Mouse (Mus musculus) liver, embryonic 14.5 days (tissue): ENCODE measurements around the gene Top3a. TPM values are rescaled to one million over a fixed set of nuclear protein-coding genes. Genes with fewer than 3 reads are reported as not detected.

Experiments used
- ATAC-seq: fragments of 200-750 bp; cut with Nextera tagmentation; 2 replicates; pipeline ENCODE4 v1.8.0; 2017; ENCODE audit warnings: moderate number of reproducible peaks, mild to moderate bottlenecking, moderate library complexity; ENCODE audit not compliant: insufficient read depth
- DNase-seq, 3 experiments: peaks; one replicate each; pipeline ENCODE4 v3.0.0-alpha.2; 2012 to 2013; ENCODE audit warnings: low read depth in 3 of 3, low spot score in 3 of 3
- H3K27ac ChIP-seq: fragments of 300-500 bp; sonication (generic); 2 replicates; pipeline ENCODE4 v1.5.1; 2014; ENCODE audit warnings: moderate library complexity, mild to moderate bottlenecking, control low read depth, inconsistent platforms
- H3K27me3 ChIP-seq: fragments of 300-500 bp; sonication (generic); 2 replicates; pipeline ENCODE4 v1.6.1; 2014; ENCODE audit warnings: mild to moderate bottlenecking, low read length, moderate library complexity; ENCODE audit not compliant: control insufficient read depth, insufficient read depth
- H3K36me3 ChIP-seq: fragments of 300-500 bp; sonication (generic); replicated peaks from 2 replicates; pipeline ENCODE4 v1.6.1; 2014; ENCODE audit warnings: low read depth; ENCODE audit not compliant: control insufficient read depth, insufficient read depth
- H3K4me1 ChIP-seq, 2 experiments: fragments of 200-500 bp in 1 of 2; fragments of 300-500 bp in 1 of 2; sonication (generic) in 1 of 2; replicated peaks; 2 replicates each; pipeline ENCODE4 v1.6.1; 2012 to 2014; ENCODE audit warnings: antibody characterized with exemption in 1 of 2, inconsistent platforms in 1 of 2, low read length in 1 of 2; ENCODE audit not compliant: control insufficient read depth in 2 of 2, insufficient read depth in 2 of 2
- H3K4me2 ChIP-seq: fragments of 300-500 bp; sonication (generic); 2 replicates; pipeline ENCODE4 v1.6.1; 2014; ENCODE audit warnings: low read depth, mild to moderate bottlenecking, control low read depth, moderate library complexity
- H3K4me3 ChIP-seq, 2 experiments: fragments of 200-500 bp in 1 of 2; fragments of 300-500 bp in 1 of 2; sonication (generic) in 1 of 2; 2 replicates each; pipeline ENCODE4 v1.5.1; 2012 to 2014; ENCODE audit warnings: low read depth in 2 of 2, low read length in 2 of 2, mild to moderate bottlenecking in 2 of 2, control low read depth in 1 of 2, inconsistent platforms in 1 of 2, moderate library complexity in 1 of 2; ENCODE audit not compliant: insufficient read depth in 1 of 2
- H3K9ac ChIP-seq: fragments of 300-500 bp; sonication (generic); replicated peaks from 2 replicates; pipeline ENCODE4 v1.6.1; 2014; ENCODE audit warnings: mild to moderate bottlenecking, control low read depth, moderate library complexity
- H3K9me3 ChIP-seq: fragments of 300-500 bp; sonication (generic); 2 replicates; pipeline ENCODE4 v1.6.1; 2016; ENCODE audit warnings: low read length, mixed read lengths; ENCODE audit not compliant: control insufficient read depth
- CTCF ChIP-seq: IDR thresholded peaks from 2 replicates; pipeline ENCODE4 v1.5.1; 2016; ENCODE audit warnings: antibody characterized with exemption, low read depth, control low read depth
- EP300 ChIP-seq: IDR thresholded peaks from 2 replicates; pipeline ENCODE4 v1.6.1; 2016; ENCODE audit warnings: antibody characterized with exemption, low read depth
- WGBS: fragments of 180-500 bp; shearing (Covaris S2); extraction: QIAGEN DNeasy Blood & Tissue Kit; methylation state at CpG from one replicate; pipeline ENCODE4 v1.1.7; 2014; ENCODE audit not compliant: insufficient replicate concordance; 5-methylcytosine and 5-hydroxymethylcytosine counted together
- polyA plus RNA-seq, 2 experiments: library from polyadenylated mRNA; depleted of rRNA in 1 of 2; stranded (reverse) in 1 of 2; unstranded in 1 of 2; fragments of >200 nt; fragmentation: Nextera tagmentation in 1 of 2; extraction: Ambion mirVana in 1 of 2; gene quantifications; 2 replicates each; pipeline versions ENCODE4 v1.2.1 to v1.2.3; 2012 to 2014

Top3a gene
- polyA plus RNA-seq, 2 experiments, result 4.4 to 5.0 TPM

DNA sequence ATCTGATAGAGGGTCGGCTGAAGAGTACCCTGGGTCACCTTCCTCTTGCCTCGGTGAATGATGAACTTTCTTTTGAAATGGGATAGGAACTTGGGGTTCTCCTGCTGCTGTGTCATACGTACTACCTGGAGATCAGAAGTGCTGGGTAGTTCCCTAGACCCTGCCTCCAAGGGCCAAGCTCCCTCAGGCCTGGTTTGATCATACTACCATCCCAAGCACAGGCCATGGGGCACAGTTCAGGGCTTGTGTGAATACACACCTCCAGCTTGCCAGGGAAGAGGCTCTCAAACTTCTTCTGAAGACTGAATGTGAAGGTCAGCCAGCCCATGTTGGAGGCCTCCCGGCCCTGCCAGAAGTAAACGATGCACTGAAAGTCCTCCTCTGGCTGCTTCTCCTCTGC is 61.3 kb downstream of the Top3a start:
- TF ChIP-seq CTCF, result no peak
- no peak for TF ChIP-seq EP300
- H3K9ac ChIP-seq, result no peak overlapping the region
- no peaks in the 10 kb centered on the region for H3K27me3 ChIP-seq
- H3K4me1 ChIP-seq, result no peaks in the 10 kb centered on the region; a peak in 1 of 4 replicates
- peaks cover 9% of the 10 kb centered on the region for H3K36me3 ChIP-seq
- no peaks in the 10 kb centered on the region for H3K9me3 ChIP-seq
- H3K4me2 ChIP-seq, result no peak overlapping the region
- ATAC-seq (no peak), DNase-seq (no peak)
- H3K4me3 ChIP-seq, result no peak overlapping the region
- WGBS, result 79% methylated on average over 5 of the region's 5 CpGs
- H3K27ac ChIP-seq, result no peak overlapping the region

DNA sequence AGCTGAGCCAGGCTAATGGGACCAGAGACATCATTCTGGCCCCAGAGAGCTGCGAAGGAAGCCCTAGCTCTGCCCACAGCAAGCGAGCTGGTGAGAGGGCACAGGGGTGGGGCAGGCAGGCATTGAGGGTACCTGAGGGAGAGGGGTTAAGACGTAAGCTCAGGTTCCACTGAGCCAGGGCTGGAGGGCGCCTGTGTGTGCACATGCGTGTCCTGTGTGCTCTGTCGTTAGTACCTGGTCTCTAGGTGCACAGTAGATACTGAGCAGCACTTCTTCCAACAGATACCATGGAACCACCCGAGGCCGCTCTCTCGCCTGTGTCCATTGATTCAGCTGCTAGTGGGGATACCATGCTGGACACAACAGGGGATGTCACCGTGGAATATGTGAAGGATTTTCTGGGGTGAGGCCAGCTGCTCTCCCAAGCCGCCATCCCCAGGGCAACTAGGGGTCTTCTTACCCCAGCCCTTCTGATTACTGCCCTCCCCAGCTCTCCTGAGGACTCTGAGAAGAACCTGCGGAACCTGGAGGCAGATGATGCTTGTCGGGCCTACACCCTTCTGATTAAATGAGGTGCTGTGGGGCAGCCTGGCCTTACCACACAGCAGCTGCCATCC is 64.4 kb downstream of the Top3a start:
- DNase-seq (no peak), ATAC-seq (no peak)
- Histone ChIP-seq H3K36me3 (peaks cover 19% of the 10 kb centered on the region), H3K4me1 (no peaks in the 10 kb centered on the region), H3K4me2 (no peak overlapping the region), H3K27me3 (no peaks in the 10 kb centered on the region), H3K4me3 (no peak overlapping the region), H3K9me3 (no peaks in the 10 kb centered on the region), H3K9ac (no peak overlapping the region), H3K27ac (no peak overlapping the region)
- TF ChIP-seq EP300 (no peak), CTCF (no peak)
- WGBS, result 80% methylated on average over 13 of the region's 13 CpGs

DNA sequence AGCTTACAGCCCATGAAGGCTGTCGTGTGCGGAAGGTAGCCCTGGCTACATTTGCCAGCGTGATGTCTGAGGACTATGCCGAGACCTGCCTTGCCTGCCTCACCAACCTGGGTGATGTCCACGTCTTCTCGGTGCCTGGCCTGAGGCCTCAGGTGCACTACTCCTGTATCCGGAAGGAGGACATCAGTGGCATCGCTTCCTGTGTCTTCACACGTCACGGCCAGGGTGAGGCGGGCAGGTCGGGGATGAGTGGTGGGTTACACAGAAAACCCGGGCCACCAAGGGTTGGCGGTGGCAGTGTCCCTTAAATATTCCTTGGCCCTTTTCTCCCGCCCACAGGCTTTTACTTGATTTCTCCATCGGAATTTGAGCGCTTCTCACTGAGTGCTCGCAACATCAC is 65.1 kb downstream of the Top3a start:
- Histone ChIP-seq H3K4me1 (no peaks in the 10 kb centered on the region), H3K27ac (no peak overlapping the region), H3K9ac (no peak overlapping the region), H3K27me3 (no peaks in the 10 kb centered on the region), H3K4me2 (no peak overlapping the region), H3K4me3 (no peak overlapping the region), H3K36me3 (peaks cover 19% of the 10 kb centered on the region), H3K9me3 (no peaks in the 10 kb centered on the region)
- no peak for TF ChIP-seq CTCF
- TF ChIP-seq EP300, result no peak
- DNase-seq, result no peak
- WGBS, result 88% methylated on average over 18 of the region's 18 CpGs
- no peak for ATAC-seq

DNA sequence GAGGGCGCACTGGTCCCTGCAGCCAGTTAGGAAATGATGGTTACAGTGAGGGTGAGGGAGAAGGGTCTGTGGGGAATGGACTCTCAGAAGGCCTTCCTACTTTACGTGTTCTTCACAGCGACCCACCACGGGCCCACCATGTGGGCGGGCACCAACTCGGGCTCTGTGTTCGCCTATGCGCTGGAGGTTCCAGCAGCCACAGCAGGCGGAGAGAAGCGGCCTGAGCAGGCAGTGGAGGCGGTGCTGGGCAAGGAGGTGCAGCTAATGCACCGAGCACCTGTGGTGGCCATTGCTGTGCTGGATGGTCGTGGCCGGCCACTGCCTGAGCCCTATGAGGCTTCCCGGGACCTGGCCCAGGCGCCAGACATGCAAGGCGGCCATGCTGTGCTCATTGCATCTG is 65.9 kb downstream of the Top3a start:
- DNase-seq, result no peak
- TF ChIP-seq CTCF (no peak), EP300 (no peak)
- no peaks in the 10 kb centered on the region for H3K4me1 ChIP-seq
- H3K9ac ChIP-seq, result no peak overlapping the region
- no peak overlapping the region for H3K4me2 ChIP-seq
- ATAC-seq, result no peak
- WGBS, result 90% methylated on average over 17 of the region's 17 CpGs
- no peak overlapping the region for H3K27ac ChIP-seq
- H3K4me3 ChIP-seq, result no peak overlapping the region
- no peaks in the 10 kb centered on the region for H3K27me3 ChIP-seq
- peaks cover 21% of the 10 kb centered on the region for H3K36me3 ChIP-seq
- no peaks in the 10 kb centered on the region for H3K9me3 ChIP-seq

DNA sequence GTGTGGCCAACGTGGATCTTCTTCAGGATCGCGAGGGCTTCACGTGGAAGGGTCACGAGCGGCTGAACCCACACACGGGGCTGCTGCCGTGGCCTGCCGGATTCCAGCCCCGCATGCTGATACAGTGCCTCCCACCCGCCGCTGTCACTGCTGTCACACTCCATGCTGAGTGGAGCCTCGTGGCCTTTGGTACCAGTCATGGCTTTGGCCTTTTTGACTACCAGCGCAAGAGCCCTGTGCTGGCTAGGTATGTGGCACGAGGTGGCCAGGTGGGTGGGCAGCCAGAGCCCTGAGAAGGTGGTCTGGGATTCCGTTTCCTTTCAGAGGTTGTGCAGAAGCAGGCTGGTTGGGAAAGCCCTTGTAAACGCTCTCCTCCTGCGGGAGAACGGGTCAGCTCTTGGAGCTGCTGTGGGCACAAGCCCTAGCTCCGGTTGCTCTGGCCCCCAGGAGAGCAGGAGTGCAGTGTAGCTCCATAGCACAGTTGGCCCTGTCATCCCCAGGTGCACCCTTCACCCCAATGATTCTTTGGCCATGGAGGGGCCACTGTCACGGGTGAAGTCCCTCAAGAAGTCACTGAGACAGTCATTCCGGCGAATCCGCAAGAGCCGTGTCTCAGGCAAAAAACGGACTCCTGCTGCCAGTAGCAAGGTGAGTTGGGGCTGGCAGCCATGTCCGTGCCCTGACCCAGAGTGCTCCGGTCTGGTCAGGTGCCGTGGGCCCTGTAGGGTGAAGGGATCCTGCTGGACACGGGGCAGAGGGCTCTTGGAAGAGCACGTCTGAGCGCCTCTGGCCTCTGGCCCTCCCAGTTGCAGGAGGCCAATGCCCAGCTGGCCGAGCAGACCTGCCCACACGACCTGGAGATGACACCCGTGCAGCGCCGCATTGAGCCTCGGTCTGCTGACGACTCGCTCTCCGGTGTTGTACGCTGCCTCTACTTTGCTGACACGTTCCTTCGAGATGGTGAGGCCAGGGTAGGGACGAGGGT is 67.4 kb downstream of the Top3a start:
- 89% methylated on average over 45 of the region's 45 CpGs for WGBS

More for the DNA sequence above, 67.4 kb downstream of the Top3a start:
- H3K27ac ChIP-seq, result no peak overlapping the region
- DNase-seq (no peak), ATAC-seq (no peak)
- H3K4me2 ChIP-seq, result no peak overlapping the region
- TF ChIP-seq CTCF (no peak), EP300 (no peak)
- H3K9ac ChIP-seq, result no peak overlapping the region
- no peaks in the 10 kb centered on the region for H3K4me1 ChIP-seq
- no peaks in the 10 kb centered on the region for H3K9me3 ChIP-seq
- H3K36me3 ChIP-seq, result peaks cover 22% of the 10 kb centered on the region
- no peak overlapping the region for H3K4me3 ChIP-seq
- H3K27me3 ChIP-seq, result no peaks in the 10 kb centered on the region
